15 mouse cellular contexts compared by ENCODE assay signal in the genomic region with DNA sequence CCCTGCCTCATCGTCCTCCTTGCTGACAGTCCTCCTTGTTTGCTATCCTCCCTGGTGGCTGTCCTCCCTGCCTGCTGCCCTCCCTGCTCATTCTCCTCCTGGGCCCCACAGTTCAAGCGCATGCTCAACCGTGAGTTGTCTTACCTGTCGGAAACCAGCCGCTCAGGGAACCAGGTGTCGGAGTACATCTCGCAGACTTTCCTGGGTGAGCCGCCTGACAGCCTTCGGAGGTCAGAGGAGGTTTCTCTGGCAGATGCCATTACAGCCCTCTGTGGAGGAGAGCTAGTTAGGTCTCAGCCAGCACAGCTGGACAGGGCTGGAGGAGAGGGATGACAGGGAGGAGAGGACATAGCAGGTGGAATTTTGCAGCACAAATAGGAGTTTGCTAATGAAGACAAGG. TPM values are rescaled to one million over a fixed set of nuclear protein-coding genes. Genes with fewer than 3 reads are reported as not detected.
"Had no signal": no experiment of that assay in that cellular context is flagged by ENCODE, and none has a peak within 500 bp of the region (broad histone marks: within the 10 kb centered on the region; RNA-seq: fewer than 3 reads in every experiment).

No protein-coding gene starts in this region.

- ATAC-seq: liver, postnatal 0 days had no signal

- H3K27ac ChIP-seq: kidney, postnatal 0 days; layer of hippocampus, adult 2 months; limb, embryonic 12.5 days; liver, embryonic 13.5 days; lung, embryonic 15.5 days; macrophage; midbrain, embryonic 13.5 days; stomach, postnatal 0 days had no signal

- DNase-seq: liver, embryonic 13.5 days; lung, postnatal 14 days; thymus, postnatal 4 days had no signal

- H3K4me3 ChIP-seq: layer of hippocampus, adult 2 months; limb, embryonic 12.5 days; liver, embryonic 13.5 days; lung, embryonic 15.5 days; midbrain, embryonic 13.5 days had no signal

- H3K9me3 ChIP-seq: limb, embryonic 12.5 days; liver, embryonic 13.5 days; lung, embryonic 15.5 days; midbrain, embryonic 13.5 days had no signal

- H3K36me3 ChIP-seq: limb, embryonic 12.5 days; liver, embryonic 13.5 days; lung, embryonic 15.5 days; midbrain, embryonic 13.5 days had no signal

RNA-seq across cellular contexts. Expression of a gene that starts 23.2 kb away (rescaled TPM):
- polyA plus RNA-seq: macrophage had no signal

RNA-seq across cellular contexts. Expression of a gene that starts 28.3 kb away (rescaled TPM):
- total RNA-seq: layer of hippocampus, adult 2 months; layer of hippocampus, postnatal 10 days; left cerebral cortex, postnatal 36 days; midbrain, postnatal 0 days; neutrophil, adult 5-6 weeks had no signal
- polyA plus RNA-seq: limb, embryonic 12.5 days; liver, embryonic 13.5 days; lung, embryonic 15.5 days; macrophage; midbrain, embryonic 13.5 days; midbrain, postnatal 0 days had no signal
